21 mouse cellular contexts compared by ENCODE assay signal in genomic region chr2:125067373-125067772, GRCm38 (mm10). TPM values are rescaled to one million over a fixed set of nuclear protein-coding genes. Genes with fewer than 3 reads are reported as not detected.
A peak's percentile ranks its signal among the peaks of the same experiment; 100 is the strongest.
DNase-seq lines count a peak whose midpoint lies in the region; ATAC-seq and TF ChIP-seq lines count a peak whose summit lies in the region.
"Had no signal": no experiment of that assay in that cellular context is flagged by ENCODE, and none has a peak within 500 bp of the region (broad histone marks: within the 10 kb centered on the region; RNA-seq: fewer than 3 reads in every experiment).

No protein-coding gene starts in this region.

- intact Hi-C loops in left cerebral cortex, postnatal 14 days (cut with DNase I): no loop called here

- TF ChIP-seq EP300 in stomach, postnatal 0 days (optimal IDR thresholded peaks at IDR 0.05): no peak

- peak; percentile 39 for ATAC-seq in forebrain, embryonic 15.5 days (replicated peaks)
- no peak for ATAC-seq in forebrain, embryonic 12.5 days (ENCODE audit: low FRiP score)
- ATAC-seq in stomach, embryonic 14.5 days (ENCODE audit: insufficient number of reproducible peaks, insufficient read depth, low FRiP score, low read depth): 0 out of 2 replicates have a peak, but pooled peaks have one; percentile 8
- ATAC-seq in stomach, postnatal 0 days (ENCODE audit: low FRiP score, low TSS enrichment): no peak
- ATAC-seq: Patski had no signal

- H3K4me2 ChIP-seq in forebrain, embryonic 15.5 days (replicated peaks): no peak overlapping the region
- no peak overlapping the region for H3K4me2 ChIP-seq in forebrain, embryonic 12.5 days
- no peak overlapping the region for H3K4me2 ChIP-seq in stomach, embryonic 14.5 days (replicated peaks; ENCODE audit: low read depth, low read length)
- H3K4me2 ChIP-seq in stomach, postnatal 0 days (replicated peaks; ENCODE audit: low read depth): no peak overlapping the region
- H3K4me2 ChIP-seq: embryonic facial prominence, embryonic 13.5 days; hindbrain, embryonic 12.5 days had no signal

- no peaks in the 10 kb centered on the region for H3K36me3 ChIP-seq in forebrain, embryonic 15.5 days
- no peaks in the 10 kb centered on the region for H3K36me3 ChIP-seq in forebrain, embryonic 12.5 days (replicated peaks)
- H3K36me3 ChIP-seq in stomach, embryonic 14.5 days (ENCODE audit: control insufficient read depth, insufficient read depth, low read length): no peaks in the 10 kb centered on the region
- no peaks in the 10 kb centered on the region for H3K36me3 ChIP-seq in stomach, postnatal 0 days (ENCODE audit: control insufficient read depth, insufficient read depth, low read length)
- H3K36me3 ChIP-seq: embryonic facial prominence, embryonic 13.5 days; hindbrain, embryonic 12.5 days; liver, embryonic 12.5 days had no signal

- no peak overlapping the region for H3K27ac ChIP-seq in forebrain, embryonic 15.5 days (replicated peaks)
- H3K27ac ChIP-seq in forebrain, embryonic 12.5 days: no peak overlapping the region
- H3K27ac ChIP-seq in stomach, embryonic 14.5 days (ENCODE audit: low read length): no peak overlapping the region
- H3K27ac ChIP-seq in stomach, postnatal 0 days (replicated peaks): no peak overlapping the region
- H3K27ac ChIP-seq: embryonic facial prominence, embryonic 13.5 days; hindbrain, embryonic 12.5 days; kidney, postnatal 0 days; liver, embryonic 12.5 days had no signal

- H3K27me3 ChIP-seq in forebrain, embryonic 15.5 days: no peaks in the 10 kb centered on the region
- no peaks in the 10 kb centered on the region for H3K27me3 ChIP-seq in forebrain, embryonic 12.5 days
- no peaks in the 10 kb centered on the region for H3K27me3 ChIP-seq in stomach, embryonic 14.5 days (ENCODE audit: control insufficient read depth, insufficient read depth, low read length)
- no peaks in the 10 kb centered on the region for H3K27me3 ChIP-seq in stomach, postnatal 0 days (ENCODE audit: control insufficient read depth, insufficient read depth, low read length)
- H3K27me3 ChIP-seq: embryonic facial prominence, embryonic 13.5 days; hindbrain, embryonic 12.5 days; liver, embryonic 12.5 days; Patski had no signal

- H3K9ac ChIP-seq in forebrain, embryonic 15.5 days (replicated peaks): no peak overlapping the region
- no peak overlapping the region for H3K9ac ChIP-seq in forebrain, embryonic 12.5 days
- no peak overlapping the region for H3K9ac ChIP-seq in stomach, embryonic 14.5 days (replicated peaks; ENCODE audit: low read depth, low read length)
- H3K9ac ChIP-seq in stomach, postnatal 0 days (ENCODE audit: low read length): no peak overlapping the region
- H3K9ac ChIP-seq: embryonic facial prominence, embryonic 13.5 days; hindbrain, embryonic 12.5 days; liver, embryonic 12.5 days; liver, postnatal 0 days had no signal

- H3K9me3 ChIP-seq in forebrain, embryonic 15.5 days: no peaks in the 10 kb centered on the region
- H3K9me3 ChIP-seq in forebrain, embryonic 12.5 days: no peaks in the 10 kb centered on the region
- no peaks in the 10 kb centered on the region for H3K9me3 ChIP-seq in stomach, embryonic 14.5 days (ENCODE audit: control insufficient read depth, low read depth, low read length)
- H3K9me3 ChIP-seq in stomach, postnatal 0 days (ENCODE audit: control insufficient read depth, low read length): no peaks in the 10 kb centered on the region
- H3K9me3 ChIP-seq: embryonic facial prominence, embryonic 13.5 days; hindbrain, embryonic 12.5 days; liver, embryonic 12.5 days had no signal

- no peak for TF ChIP-seq CTCF in stomach, postnatal 0 days (IDR thresholded peaks at IDR 0.05; ENCODE audit: low read depth)

- WGBS in forebrain, embryonic 15.5 days: 67% methylated on average over 7 of the region's 7 CpGs
- 89% methylated on average over 7 of the region's 7 CpGs for WGBS in forebrain, embryonic 12.5 days
- 86% methylated on average over 7 of the region's 7 CpGs for WGBS in stomach, embryonic 14.5 days
- WGBS in stomach, postnatal 0 days: 83% methylated on average over 7 of the region's 7 CpGs

- peak; percentile 12 for DNase-seq in layer of hippocampus, adult 9-11 months
- no peak for DNase-seq in layer of hippocampus, postnatal 25 days (ENCODE audit: extremely low spot score in 1 of 2, low spot score in 1 of 2)
- no peak for DNase-seq in stomach, postnatal 0 days (ENCODE audit: low spot score)
- DNase-seq in left cerebral cortex, postnatal 14 days (ENCODE audit: low spot score in 2 of 2): no peak
- DNase-seq: adrenal gland, postnatal 10 days; cerebellum, adult 18-20 months; cerebellum, postnatal 10 days; gastrocnemius, postnatal 10 days; kidney, adult 8-10 months; left cerebral cortex, postnatal 4 days; liver, postnatal 0 days; right cerebral cortex, adult 18-20 months; spleen, adult 18-20 months had no signal

- H3K4me1 ChIP-seq in forebrain, embryonic 15.5 days: no peaks in the 10 kb centered on the region
- H3K4me1 ChIP-seq in forebrain, embryonic 12.5 days: no peaks in the 10 kb centered on the region
- no peaks in the 10 kb centered on the region for H3K4me1 ChIP-seq in stomach, embryonic 14.5 days (ENCODE audit: control insufficient read depth, insufficient read depth, low read length)
- H3K4me1 ChIP-seq in stomach, postnatal 0 days (replicated peaks; ENCODE audit: control insufficient read depth, insufficient read depth): no peaks in the 10 kb centered on the region

- H3K4me3 ChIP-seq in forebrain, embryonic 15.5 days: no peak overlapping the region
- H3K4me3 ChIP-seq in forebrain, embryonic 12.5 days (replicated peaks): no peak overlapping the region
- no peak overlapping the region for H3K4me3 ChIP-seq in stomach, embryonic 14.5 days (ENCODE audit: low read depth, low read length)
- H3K4me3 ChIP-seq in stomach, postnatal 0 days (ENCODE audit: low read depth, low read length): no peak overlapping the region
- H3K4me3 ChIP-seq: embryonic facial prominence, embryonic 13.5 days; hindbrain, embryonic 12.5 days; liver, embryonic 12.5 days had no signal

RNA-seq across cellular contexts. Expression of gene Slc24a5, which starts 0.6 kb away (rescaled TPM):
- polyA plus RNA-seq in forebrain, embryonic 15.5 days (2015; fragmentation: Nextera tagmentation; extraction: Ambion mirVana): 4.4 and 6.2 TPM in 2 replicates
- 5.2 and 5.4 TPM in 2 replicates for polyA plus RNA-seq in forebrain, embryonic 12.5 days (2016; fragmentation: Nextera tagmentation; extraction: Ambion mirVana)
- 1 to 10 TPM in 1 of 2 experiments, under 1 TPM in 1; 0.23 to 1.1 TPM for total RNA-seq in layer of hippocampus, postnatal 25 days (2021)
- polyA plus RNA-seq in stomach, embryonic 14.5 days (2014; fragmentation: Nextera tagmentation; extraction: Ambion mirVana): 3.5 and 4.8 TPM in 2 replicates
- polyA plus RNA-seq in stomach, postnatal 0 days (2015; fragmentation: Nextera tagmentation; extraction: Ambion mirVana): 0.62 and 0.73 TPM in 2 replicates
- under 1 TPM; 0.18 to 0.27 TPM for total RNA-seq in left cerebral cortex, postnatal 14 days (2021)
- total RNA-seq: left cerebral cortex, postnatal 4 days had no signal

RNA-seq across cellular contexts. Expression of gene Myef2, which starts 56.1 kb away (rescaled TPM):
- 262 TPM in 2 replicates for polyA plus RNA-seq in forebrain, embryonic 15.5 days (2015; fragmentation: Nextera tagmentation; extraction: Ambion mirVana)
- polyA plus RNA-seq in forebrain, embryonic 12.5 days (2016; fragmentation: Nextera tagmentation; extraction: Ambion mirVana): 220 and 294 TPM in 2 replicates
- 100 to 1,000 TPM in 1 of 2 experiments, 10 to 100 TPM in 1; 99.2 to 116 TPM for total RNA-seq in layer of hippocampus, postnatal 25 days (2021)
- polyA plus RNA-seq in stomach, embryonic 14.5 days (2014; fragmentation: Nextera tagmentation; extraction: Ambion mirVana): 123 and 126 TPM in 2 replicates
- 20.2 and 22.1 TPM in 2 replicates for polyA plus RNA-seq in stomach, postnatal 0 days (2015; fragmentation: Nextera tagmentation; extraction: Ambion mirVana)
- total RNA-seq in left cerebral cortex, postnatal 14 days (2021): 10 to 100 TPM; 96.5 to 98.4 TPM

Comparison
In these comparisons a context has a peak if more than half of its experiments do, and no peak if none do; other contexts are left out.
1. ATAC-seq: peak in forebrain, embryonic 15.5 days (single experiment) and stomach, embryonic 14.5 days (single experiment); none in forebrain, embryonic 12.5 days (single experiment) and stomach, postnatal 0 days (single experiment).